Mouse (Mus musculus) hindbrain, postnatal 0 days (tissue): ENCODE data around the gene Ell. TPM values are rescaled to one million over a fixed set of nuclear protein-coding genes. Genes with fewer than 3 reads are reported as not detected.
A peak's percentile ranks its signal among the peaks of the same experiment; 100 is the strongest.

Experiments
- ATAC-seq: fragments of 200-750 bp; cut with Nextera tagmentation; 2 replicates; pipeline ENCODE4 v1.8.0; 2017; ENCODE audit warnings: mild to moderate bottlenecking, moderate TSS enrichment, moderate library complexity
- DNase-seq: peaks from one replicate; pipeline ENCODE4 v3.0.0-alpha.2; 2015; ENCODE audit warnings: low spot score
- H3K27ac ChIP-seq: fragments of 300-500 bp; sonication (generic); 2 replicates; pipeline ENCODE4 v1.5.1; 2014; ENCODE audit warnings: mild to moderate bottlenecking
- H3K27me3 ChIP-seq: fragments of 300-500 bp; sonication (generic); 2 replicates; pipeline ENCODE4 v1.6.1; 2014; ENCODE audit warnings: low read length, mixed read lengths; ENCODE audit not compliant: insufficient read depth
- H3K36me3 ChIP-seq: fragments of 300-500 bp; sonication (generic); 2 replicates; pipeline ENCODE4 v1.6.1; 2014; ENCODE audit warnings: low read length, mixed read lengths; ENCODE audit not compliant: insufficient read depth
- H3K4me1 ChIP-seq: fragments of 300-500 bp; sonication (generic); 2 replicates; pipeline ENCODE4 v1.6.1; 2014; ENCODE audit warnings: antibody characterized with exemption, low read length, mixed read lengths; ENCODE audit not compliant: insufficient read depth
- H3K4me2 ChIP-seq: fragments of 300-500 bp; sonication (generic); 2 replicates; pipeline ENCODE4 v1.6.1; 2014; ENCODE audit warnings: low read depth, mild to moderate bottlenecking, low read length, moderate library complexity, mixed read lengths
- H3K4me3 ChIP-seq: fragments of 300-500 bp; sonication (generic); 2 replicates; pipeline ENCODE4 v1.5.1; 2014; ENCODE audit warnings: low read length
- H3K9ac ChIP-seq: fragments of 300-500 bp; sonication (generic); replicated peaks from 2 replicates; pipeline ENCODE4 v1.6.1; 2014; ENCODE audit warnings: mild to moderate bottlenecking, low read length, moderate library complexity, mixed read lengths
- H3K9me3 ChIP-seq: fragments of 300-500 bp; sonication (generic); 2 replicates; pipeline ENCODE4 v1.6.1; 2016; ENCODE audit warnings: low read length, mixed read lengths
- CTCF ChIP-seq: IDR thresholded peaks from 2 replicates; pipeline ENCODE4 v1.5.1; 2016; ENCODE audit warnings: antibody characterized with exemption, control low read depth, low read depth
- WGBS: fragments of 180-500 bp; shearing (Covaris S2); extraction: QIAGEN DNeasy Blood & Tissue Kit; methylation state at CpG from one replicate; pipeline ENCODE4 v1.1.7; 2014; 5-methylcytosine and 5-hydroxymethylcytosine counted together
- polyA plus RNA-seq: library from polyadenylated mRNA; unstranded; fragments of >200 nt; fragmentation: Nextera tagmentation; extraction: Ambion mirVana; gene quantifications from 2 replicates; pipeline ENCODE4 v1.2.1, GENCODE M21; 2015
- total RNA-seq: library from RNA; depleted of rRNA; stranded (reverse); fragments of >200 nt; gene quantifications from 2 replicates; pipeline ENCODE4 v1.2.3, GENCODE M21; 2014

The Ell gene
- total and polyA plus RNA-seq, 2 experiments from 2014 or later = 10.8 to 16.7 TPM

DNA sequence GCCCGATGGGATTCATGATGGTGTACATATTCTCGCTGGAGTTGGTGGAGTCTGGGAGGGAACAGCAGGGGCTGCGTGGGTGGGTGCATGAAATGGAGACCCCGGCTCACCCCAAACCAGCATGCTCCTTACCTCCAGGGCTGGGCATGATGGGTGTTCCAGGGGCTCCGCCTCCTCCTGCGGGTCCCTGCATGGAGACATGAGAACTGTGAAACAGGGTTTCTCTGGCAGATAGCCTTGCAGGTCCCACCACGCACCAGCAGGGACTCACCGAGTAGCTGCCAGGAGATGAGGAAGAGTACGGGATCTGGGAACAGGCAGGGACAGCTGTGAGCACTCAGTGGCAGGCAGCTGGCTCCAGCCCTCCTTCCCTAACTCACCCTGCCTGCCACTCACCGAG is 59.5 kb downstream of the Ell start:
- Histone ChIP-seq H3K4me2 (peak overlapping the region; percentile 59), H3K27ac (no peak overlapping the region), H3K4me3 (peak overlapping the region; percentile 31; the same call in 1 of the 2 replicates), H3K4me1 (peaks cover 34% of the 10 kb centered on the region), H3K36me3 (no peaks in the 10 kb centered on the region), H3K27me3 (no peaks in the 10 kb centered on the region), H3K9me3 (no peaks in the 10 kb centered on the region), H3K9ac (no peak overlapping the region)
- no peak for DNase-seq
- 15% methylated on average over 10 of the region's 10 CpGs for WGBS
- no peak for TF ChIP-seq CTCF
- no peak for ATAC-seq

DNA sequence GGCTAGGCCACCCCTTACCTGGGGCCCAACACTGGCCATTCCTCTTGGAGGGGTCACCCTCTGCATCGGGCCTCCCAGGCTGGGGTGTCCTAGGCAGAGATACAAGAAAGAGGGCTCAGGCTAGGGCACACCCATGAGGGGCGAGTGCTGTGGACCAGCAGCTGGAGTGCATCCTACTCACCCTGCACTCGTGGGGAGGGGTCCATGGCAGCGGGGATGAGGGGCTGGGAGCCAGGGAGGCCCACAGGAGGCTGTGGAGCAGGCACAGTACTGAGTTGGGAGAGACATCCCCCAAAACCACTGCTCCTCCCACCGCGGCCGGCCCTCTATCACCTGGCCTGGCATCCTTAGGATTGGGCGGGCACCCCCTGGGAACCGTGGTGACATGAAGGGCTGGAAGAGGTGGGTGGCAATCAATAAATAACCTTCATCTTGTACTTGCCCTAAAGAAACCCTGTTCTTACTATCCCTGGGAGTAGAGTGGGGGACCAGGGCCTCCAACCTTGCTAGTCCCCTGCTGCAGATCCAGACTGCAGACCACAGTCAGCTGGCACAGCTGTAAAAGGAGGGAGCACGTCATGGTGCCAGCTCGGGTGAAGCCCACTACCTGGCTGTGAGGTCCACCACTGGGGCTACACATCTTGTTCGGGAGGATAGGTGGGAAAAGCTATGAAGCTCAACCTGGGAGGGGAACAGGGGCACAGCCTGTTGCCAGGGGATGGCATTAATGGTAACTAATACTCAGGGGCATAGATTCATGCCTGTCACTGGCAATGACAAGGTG is 60.4 kb downstream of the Ell start:
- Histone ChIP-seq H3K4me2 (no peak overlapping the region), H3K27me3 (no peaks in the 10 kb centered on the region), H3K9ac (no peak overlapping the region), H3K9me3 (no peaks in the 10 kb centered on the region), H3K4me3 (no peak overlapping the region), H3K4me1 (peaks cover 31% of the 10 kb centered on the region), H3K27ac (no peak overlapping the region), H3K36me3 (no peaks in the 10 kb centered on the region)
- DNase-seq (no peak), ATAC-seq (no peak)
- no peak for TF ChIP-seq CTCF
- WGBS = 77% methylated on average over 12 of the region's 12 CpGs

- Histone ChIP-seq H3K4me3 (peak overlapping the region; percentile 14; the same call in 1 of the 2 replicates), H3K36me3 (no peaks in the 10 kb centered on the region), H3K27ac (peak overlapping the region; percentile 80), H3K4me2 (peak overlapping the region; percentile 48), H3K4me1 (peaks cover 24% of the 10 kb centered on the region), H3K9me3 (no peaks in the 10 kb centered on the region), H3K9ac (peak overlapping the region; percentile 13; the same call in 1 of the 2 replicates), H3K27me3 (no peaks in the 10 kb centered on the region)
- no peak for TF ChIP-seq CTCF
- ATAC-seq (no peak), DNase-seq (peak; percentile 27)
- 17% methylated on average over 10 of the region's 10 CpGs for WGBS
Measured at GRCm38 (mm10) chr8:70600473-70601270, 61.4 kb downstream of the Ell start.

DNA sequence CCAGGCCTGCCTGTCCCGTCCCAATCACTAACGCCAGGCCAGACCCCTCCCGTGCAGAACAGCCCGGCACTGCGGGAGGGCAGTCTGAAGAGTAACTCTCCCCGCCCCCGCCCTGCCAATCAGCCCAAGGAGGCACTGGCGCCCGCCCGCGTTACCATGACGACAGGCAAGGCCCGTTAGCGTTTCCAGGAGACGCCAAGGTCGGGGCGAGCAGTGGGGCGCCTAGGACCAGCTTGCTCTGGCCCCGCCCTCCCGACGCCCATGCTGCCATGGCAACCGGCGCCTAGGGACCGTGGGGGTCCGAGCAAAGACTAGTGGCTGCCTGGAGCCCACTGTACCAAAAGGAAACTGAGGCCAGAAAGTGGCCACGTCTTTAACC is 62.0 kb downstream of the Ell start:
- peak overlapping the region; percentile 80; the same call in 1 of the 2 replicates for H3K27ac ChIP-seq
- peaks cover 24% of the 10 kb centered on the region for H3K4me1 ChIP-seq
- no peak for TF ChIP-seq CTCF
- H3K27me3 ChIP-seq = no peaks in the 10 kb centered on the region
- 1% methylated on average over 26 of the region's 26 CpGs for WGBS
- no peaks in the 10 kb centered on the region for H3K9me3 ChIP-seq
- peak overlapping the region; percentile 14; the same call in 1 of the 2 replicates for H3K4me3 ChIP-seq
- peak; percentile 63 for ATAC-seq
- 0 out of 2 replicates have a peak overlapping the region, but pooled peaks have one; percentile 13 for H3K9ac ChIP-seq
- H3K4me2 ChIP-seq = peak overlapping the region; percentile 48
- no peaks in the 10 kb centered on the region for H3K36me3 ChIP-seq
- peak; percentile 95 for DNase-seq

GRCm38 (mm10) chr8:70602139-70602811 is 63.0 kb downstream of the Ell start:
- no peaks in the 10 kb centered on the region for H3K27me3 ChIP-seq
- no peaks in the 10 kb centered on the region for H3K36me3 ChIP-seq
- H3K9me3 ChIP-seq = no peaks in the 10 kb centered on the region
- H3K27ac ChIP-seq = no peak overlapping the region
- DNase-seq (no peak), ATAC-seq (no peak)
- no peak overlapping the region for H3K4me2 ChIP-seq
- H3K9ac ChIP-seq = no peak overlapping the region
- no peak for TF ChIP-seq CTCF
- H3K4me1 ChIP-seq = peaks cover 32% of the 10 kb centered on the region
- WGBS = 89% methylated on average over 13 of the region's 13 CpGs
- H3K4me3 ChIP-seq = no peak overlapping the region

DNA sequence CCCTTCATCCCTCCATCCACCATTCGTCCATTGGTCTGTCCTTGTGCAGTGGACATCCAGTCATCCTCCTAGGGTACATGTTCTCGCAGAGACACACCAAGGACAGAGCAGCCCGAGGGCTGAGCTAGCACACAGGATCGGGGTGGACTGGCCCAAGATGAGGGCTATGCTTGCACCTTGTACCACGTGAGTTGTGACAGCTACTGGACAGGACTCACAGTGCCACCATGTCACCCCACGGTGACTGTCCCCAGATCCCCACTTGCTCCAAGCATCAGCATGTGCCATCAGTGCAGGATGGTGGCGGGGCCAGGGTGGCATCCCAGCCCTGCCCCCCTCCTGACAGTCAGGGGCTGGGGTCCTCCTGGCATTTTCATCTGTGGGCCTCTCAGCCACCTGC is 65.3 kb downstream of the Ell start:
- H3K9ac ChIP-seq = no peak overlapping the region
- H3K4me3 ChIP-seq = no peak overlapping the region
- no peak for DNase-seq
- peaks cover 28% of the 10 kb centered on the region for H3K4me1 ChIP-seq
- no peaks in the 10 kb centered on the region for H3K9me3 ChIP-seq
- 78% methylated on average over 7 of the region's 7 CpGs for WGBS
- TF ChIP-seq CTCF = no peak
- no peaks in the 10 kb centered on the region for H3K36me3 ChIP-seq
- no peaks in the 10 kb centered on the region for H3K27me3 ChIP-seq
- ATAC-seq = no peak
- H3K27ac ChIP-seq = no peak overlapping the region
- no peak overlapping the region for H3K4me2 ChIP-seq
